Mouse (Mus musculus): ENCODE measurements around the gene Pcdh17.

DNA sequence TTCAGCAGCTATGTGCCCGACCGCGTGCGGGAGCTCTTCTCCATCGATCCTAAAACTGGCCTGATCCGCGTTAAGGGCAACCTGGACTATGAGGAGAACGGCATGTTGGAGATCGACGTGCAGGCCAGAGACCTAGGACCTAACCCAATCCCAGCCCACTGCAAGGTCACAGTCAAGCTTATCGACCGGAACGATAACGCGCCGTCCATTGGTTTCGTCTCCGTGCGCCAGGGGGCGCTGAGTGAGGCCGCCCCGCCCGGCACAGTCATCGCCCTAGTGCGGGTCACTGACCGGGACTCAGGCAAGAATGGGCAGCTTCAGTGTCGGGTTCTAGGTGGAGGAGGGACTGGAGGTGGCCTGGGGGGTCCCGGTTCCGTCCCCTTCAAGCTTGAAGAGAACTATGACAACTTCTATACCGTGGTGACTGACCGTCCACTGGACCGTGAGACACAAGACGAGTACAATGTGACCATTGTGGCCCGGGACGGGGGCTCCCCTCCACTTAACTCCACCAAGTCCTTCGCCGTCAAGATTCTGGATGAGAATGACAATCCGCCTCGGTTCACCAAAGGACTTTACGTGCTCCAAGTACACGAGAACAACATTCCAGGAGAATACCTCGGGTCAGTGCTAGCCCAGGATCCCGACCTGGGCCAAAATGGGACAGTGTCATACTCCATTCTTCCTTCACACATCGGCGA lies 3.7 kb downstream of the Pcdh17 start:
- TF ChIP-seq CTCF (IDR thresholded peaks at IDR 0.05; ENCODE audit: low read depth) (peak; percentile 51), EP300 (IDR thresholded peaks at IDR 0.05; ENCODE audit: low read depth) (no peak)

Measured in heart, postnatal 0 days (tissue).